Mouse (Mus musculus): ENCODE results near the gene Cntn4.

GRCm38 (mm10) chr6:106266304-106266703 is 588.8 kb downstream of the Cntn4 start:
- TF ChIP-seq CTCF (IDR thresholded peaks at IDR 0.05; ENCODE audit: low read depth) (no peak), EP300 (IDR thresholded peaks at IDR 0.05; ENCODE audit: low read depth) (no peak)
